Mouse (Mus musculus): ENCODE measurements at regions not wholly inside any gene's neighbourhood (a gene's known extent, or its start where the extent isn't known, plus 50 kb on each side); places are given as distances from the start of the nearest gene placed in this dataset.

DNA sequence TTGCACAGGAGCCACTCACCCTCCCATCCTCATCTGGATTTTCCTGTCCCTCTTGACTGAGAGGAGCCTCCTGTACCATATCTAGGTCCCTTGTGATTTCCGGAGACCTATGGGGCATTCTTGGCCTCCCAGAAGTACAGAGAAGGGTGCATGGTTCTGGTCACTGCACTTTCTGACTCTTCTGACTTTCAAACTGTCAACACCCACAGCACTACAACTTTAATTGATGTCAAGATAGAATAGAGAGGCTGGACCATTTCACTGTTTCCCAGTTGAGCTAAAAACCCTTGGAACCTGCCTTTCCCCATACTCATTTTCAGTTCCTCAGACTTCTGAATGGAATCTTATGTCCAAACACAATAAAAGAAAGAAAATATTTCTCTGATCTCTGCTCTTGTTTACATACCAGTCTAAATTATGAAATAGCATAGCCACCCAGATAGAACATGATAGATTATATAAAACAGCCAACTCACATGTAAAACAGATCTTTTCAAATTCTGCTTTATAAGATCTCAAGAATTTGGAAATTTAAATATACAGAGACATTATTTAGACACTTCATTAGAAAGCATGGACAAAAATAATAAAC, 144.2 kb downstream of the Ptger3 start:
- DNase-seq (ENCODE audit: low spot score) = no peak

DNA sequence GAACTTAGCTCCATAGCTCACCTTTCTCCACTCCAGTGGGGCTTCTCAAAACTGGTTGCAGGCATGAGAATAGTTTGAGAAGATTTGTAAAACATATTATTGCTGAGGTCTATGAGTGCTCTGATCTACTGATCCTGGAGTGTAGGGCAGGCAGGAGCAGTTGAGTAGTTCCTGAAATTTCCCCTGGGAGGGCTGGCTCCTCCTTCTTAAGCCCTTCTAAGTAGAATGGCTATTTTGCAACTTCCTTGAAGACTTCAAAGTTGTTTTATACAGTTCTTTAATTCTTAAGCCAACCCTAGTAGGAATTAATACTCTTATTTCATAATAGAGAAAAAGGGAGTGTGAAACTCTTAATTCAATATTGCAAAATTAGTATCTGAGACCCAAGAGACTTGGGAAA, 133.3 kb downstream of the Ptger3 start:
- DNase-seq (ENCODE audit: low spot score) = no peak

DNA sequence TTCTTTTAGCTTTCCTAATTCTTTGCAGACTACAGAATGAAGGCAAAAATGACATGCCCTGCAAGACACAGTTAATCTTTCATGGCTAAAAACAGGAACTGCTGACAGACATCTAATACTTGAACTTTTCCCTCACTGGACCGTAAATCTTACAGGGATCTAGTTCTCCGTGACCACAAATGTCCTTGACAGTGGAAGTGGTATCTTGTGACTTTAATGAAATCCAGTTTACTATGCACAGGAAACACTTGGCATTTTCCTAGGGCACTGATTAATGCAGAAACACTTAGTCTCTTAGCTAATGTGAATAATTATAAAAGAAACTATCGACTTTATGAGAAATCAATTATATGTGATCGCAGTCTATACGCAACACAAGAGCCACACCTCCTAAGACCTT, 131.8 kb downstream of the Ptger3 start:
- no peak for DNase-seq (ENCODE audit: low spot score)

DNA sequence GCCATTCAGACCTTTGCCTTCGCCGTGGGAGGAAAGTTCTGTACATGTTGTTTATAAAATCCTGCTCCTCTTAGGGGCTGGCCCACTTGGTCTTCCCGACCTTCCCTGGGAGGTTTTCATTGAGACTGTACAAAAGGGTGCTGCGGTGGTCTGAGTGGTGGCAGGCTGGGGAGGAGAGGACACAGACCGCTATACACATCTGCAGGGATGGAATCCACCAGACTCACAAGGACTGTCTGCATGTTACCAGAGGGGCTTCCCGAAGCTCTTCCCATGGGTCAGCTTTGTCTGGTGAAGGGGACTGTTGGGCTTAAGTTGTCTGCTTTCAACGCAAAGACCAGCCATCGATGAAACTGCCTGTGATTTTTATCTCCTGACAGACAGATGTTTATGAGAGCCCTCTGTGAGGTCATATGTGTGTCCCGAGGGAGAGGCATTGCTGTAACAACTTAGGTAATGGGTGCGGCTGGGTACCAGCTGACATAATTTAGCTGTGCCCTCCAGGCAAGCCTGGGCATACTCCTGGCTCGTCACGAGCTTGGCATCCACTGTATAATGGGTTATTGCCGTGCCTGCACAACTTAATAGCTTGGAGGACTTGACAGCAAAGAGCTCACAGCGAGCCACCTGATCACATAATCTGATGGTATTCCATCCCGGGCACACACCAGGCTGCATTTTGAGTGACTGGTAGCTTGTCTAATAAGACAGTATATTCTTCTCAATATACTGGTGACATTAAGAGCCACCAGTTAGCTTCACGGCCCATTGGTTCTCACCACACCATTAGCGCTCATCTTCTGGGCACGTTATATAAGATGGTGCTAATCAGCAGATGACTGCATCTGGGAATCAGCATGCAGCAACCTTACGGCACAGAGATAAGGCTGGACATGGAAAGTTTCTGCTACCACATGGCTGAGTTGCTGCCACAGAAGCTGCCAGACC, 128.7 kb downstream of the Ptger3 start:
- no peak for DNase-seq (ENCODE audit: low spot score)

Data from spleen, adult 12 weeks (tissue).